Mouse (Mus musculus) heart, postnatal 10 days (tissue): Measurements from ENCODE around the gene Gm47995. TPM values are rescaled to one million over a fixed set of nuclear protein-coding genes. Genes with fewer than 3 reads are reported as not detected.

Experiments
- DNase-seq, 2 experiments: peaks; one replicate each; pipeline ENCODE4 v3.0.0; 2021
- intact Hi-C: fragments of 180-260 bp; cut with DNase I; formaldehyde crosslinking; loops from one replicate; pipeline ENCODE4 v1.15.1; 2025
- total RNA-seq, 2 experiments: library from RNA; stranded (reverse); gene quantifications; 2 replicates each; pipeline ENCODE4 v1.2.3; 2021

The Gm47995 gene
- total RNA-seq, 2 experiments from 2014 or later, result not detected

DNA sequence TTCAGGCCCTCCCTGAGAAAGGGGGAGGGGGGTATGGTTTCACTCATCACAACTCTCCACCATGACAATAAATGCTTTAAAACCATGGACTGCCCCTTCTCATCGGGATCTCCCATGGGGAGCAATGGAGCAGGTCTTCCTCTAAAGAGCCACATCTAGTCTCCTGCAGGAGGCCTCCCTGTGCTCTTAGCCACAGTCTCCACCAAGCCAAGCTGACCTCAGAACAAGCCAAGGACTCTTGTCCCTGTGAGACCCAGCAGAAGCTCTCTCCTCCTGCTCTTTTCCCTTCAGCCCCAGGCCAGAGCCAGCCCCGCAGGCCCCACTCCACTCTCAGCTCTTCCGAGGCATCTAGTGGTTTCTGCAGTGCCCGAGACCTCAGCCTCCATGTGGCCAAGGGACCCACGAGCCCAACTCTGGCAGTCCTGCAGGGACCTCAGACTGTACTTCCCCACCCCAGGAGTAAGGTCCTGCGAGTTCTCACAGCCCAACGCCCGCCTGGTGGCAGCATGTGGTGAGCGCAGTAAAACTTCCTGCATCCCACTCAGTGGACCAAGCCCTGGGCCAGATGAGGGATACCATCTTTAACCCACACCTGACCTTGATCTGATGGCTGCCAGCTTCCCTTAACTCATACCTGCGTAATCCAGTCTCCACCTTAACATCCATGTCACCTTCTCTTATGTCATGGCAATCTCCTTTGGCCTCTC is 24.5 kb downstream of the Gm47995 start:
- DNase-seq, result no peak
- intact Hi-C loops, result no loop called here

DNA sequence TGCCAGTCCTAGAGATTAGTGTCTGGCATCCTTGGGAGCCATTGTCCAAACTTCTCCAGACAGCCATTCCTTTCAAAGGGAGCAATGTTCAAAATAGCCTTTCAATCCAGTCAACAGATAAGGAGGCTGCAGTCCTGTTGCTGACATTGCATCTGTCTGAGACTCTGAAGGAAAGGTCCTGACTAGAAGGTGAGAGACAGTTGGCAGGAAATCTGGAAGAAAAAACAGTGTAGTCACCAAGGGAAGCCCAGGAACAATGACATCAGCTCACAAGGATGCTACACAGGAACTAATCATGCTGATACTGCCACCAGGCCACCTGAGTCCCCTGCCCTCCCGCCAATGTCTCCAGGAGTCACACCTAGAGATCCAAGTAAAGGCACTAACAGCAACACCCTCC is 25.1 kb downstream of the Gm47995 start:
- no peak for DNase-seq
- intact Hi-C loops, result no loop called here

- intact Hi-C loops, result no loop called here
- DNase-seq, result no peak
Observed at GRCm38 (mm10) chr1:151224536-151224935, 26.3 kb downstream of the Gm47995 start.

DNA sequence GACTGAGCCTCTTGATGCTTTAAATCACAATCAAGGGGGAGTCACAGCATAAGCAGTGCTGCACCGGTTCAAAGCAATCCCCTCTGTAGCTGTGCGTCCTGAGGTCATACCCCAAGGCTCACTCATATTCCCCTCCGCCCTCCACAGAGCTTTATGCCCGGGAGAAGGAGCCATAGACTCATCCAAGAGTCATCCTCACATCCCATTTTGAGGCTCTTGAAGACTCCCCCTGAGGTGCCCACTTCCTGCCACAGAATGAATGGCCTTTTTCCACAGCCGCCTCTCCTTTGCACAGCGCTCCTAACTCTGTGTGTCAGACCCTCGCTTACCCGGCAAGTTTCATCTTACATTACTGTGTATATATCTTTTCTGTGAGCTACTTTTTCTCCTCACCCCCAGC is 29.3 kb downstream of the Gm47995 start:
- intact Hi-C loops, result no loop called here
- DNase-seq, result no peak

GRCm38 (mm10) chr1:151228320-151228989 is 30.2 kb downstream of the Gm47995 start:
- intact Hi-C loops, result no loop called here
- DNase-seq, result no peak

GRCm38 (mm10) chr1:151232346-151232745 is 34.1 kb downstream of the Gm47995 start:
- no peak for DNase-seq
- intact Hi-C loops, result no loop called here

- intact Hi-C loops, result no loop called here
- no peak for DNase-seq
Observed at GRCm38 (mm10) chr1:151233756-151234155, 35.5 kb downstream of the Gm47995 start.

DNA sequence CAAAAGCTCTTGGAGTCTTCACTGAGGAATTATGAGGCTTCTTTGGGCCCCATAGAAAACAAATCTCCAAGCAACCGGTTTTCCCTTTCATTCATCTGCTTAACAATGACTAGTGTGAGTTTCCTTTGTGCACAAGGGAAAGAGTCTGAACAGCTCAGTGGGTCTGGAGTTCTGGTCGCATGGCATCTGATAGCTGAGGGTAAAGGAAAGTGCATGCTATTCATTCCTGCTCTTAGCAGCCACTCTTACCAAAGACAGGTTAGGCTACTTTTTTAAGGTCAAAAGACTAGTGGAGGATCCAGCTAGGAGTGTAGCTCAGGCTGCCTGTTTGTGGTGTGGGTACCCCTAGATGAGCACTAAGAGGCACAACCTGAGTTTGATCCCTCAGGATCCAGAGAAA is 37.3 kb downstream of the Gm47995 start:
- intact Hi-C loops, result no loop called here
- DNase-seq, result no peak

DNA sequence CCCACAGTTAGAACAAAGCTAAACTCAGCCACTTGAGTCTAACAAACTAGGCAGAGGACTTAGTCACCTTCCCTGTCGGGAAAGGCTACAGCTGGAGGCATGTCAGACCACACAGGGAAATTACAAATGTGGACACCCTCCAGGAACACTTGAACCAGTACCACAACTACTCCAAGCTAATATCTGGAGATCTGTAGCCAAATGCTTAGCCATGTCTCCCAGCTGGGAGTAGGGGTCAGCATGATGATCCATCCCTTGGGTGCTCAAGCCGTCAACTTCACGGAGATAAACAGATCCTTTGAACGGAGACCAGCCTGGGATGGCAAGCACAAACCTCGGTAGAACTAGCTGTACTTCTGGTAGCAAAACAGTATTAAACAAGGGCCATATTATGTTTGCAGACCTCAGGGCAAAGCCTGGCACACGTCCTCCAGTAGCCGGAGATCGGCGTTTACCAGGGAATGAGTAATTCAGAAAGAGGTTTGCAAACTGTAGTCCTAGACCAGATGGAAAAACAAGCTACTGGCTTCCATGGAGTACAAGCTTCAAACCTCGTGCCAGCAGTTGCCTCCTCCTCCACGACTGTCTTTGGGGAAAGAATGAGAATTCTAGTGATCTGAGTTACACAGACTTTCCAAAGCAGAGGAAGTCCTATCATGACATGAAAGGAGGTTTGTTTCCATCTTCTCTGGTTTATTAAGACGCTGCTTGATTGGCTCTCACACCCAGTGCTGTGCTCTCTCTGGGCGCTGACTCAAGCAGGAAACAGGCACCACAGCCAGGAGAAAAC is 38.1 kb downstream of the Gm47995 start:
- peak; percentile 57 to 64 for DNase-seq
- intact Hi-C loops, result no loop called here

DNA sequence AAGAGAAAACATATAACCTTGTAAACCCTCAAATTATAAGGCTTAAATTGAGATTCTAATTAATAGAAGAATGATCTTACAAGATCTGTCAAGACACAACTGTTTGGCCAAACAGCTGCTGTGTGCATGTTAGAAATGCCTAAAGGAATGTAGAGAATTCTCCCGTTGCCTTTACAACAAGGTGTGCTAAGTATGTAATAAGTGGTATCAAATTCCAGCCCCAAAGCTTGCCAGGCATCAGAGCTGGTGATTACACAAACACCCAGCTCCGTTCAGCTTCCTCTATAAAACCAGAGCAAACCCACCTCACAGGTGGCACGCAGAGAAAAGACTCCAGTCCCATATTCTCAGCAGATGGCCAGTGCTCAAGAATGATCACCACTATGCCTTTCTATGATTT is 39.5 kb downstream of the Gm47995 start:
- DNase-seq, result no peak
- intact Hi-C loops, result no loop called here

DNA sequence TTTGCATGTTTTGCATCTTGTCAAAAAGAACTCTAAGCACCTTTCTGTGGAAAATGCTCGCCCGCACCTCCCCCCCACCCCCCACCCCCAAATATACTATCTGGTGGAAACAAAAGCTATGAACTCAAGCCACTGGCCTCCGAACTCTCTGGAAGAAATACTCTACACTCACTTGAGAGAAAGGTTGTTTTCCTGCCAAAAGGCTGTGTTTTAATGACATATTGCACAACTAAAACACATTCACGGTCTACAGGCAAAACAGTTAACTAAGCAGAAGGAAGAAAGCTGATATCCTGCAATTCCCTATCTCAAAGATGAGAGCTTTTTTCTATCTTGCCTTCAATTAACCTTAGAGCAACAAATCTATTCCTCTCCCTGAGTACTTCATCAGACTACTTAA is 45.1 kb downstream of the Gm47995 start:
- no peak for DNase-seq
- intact Hi-C loops, result no loop called here

DNA sequence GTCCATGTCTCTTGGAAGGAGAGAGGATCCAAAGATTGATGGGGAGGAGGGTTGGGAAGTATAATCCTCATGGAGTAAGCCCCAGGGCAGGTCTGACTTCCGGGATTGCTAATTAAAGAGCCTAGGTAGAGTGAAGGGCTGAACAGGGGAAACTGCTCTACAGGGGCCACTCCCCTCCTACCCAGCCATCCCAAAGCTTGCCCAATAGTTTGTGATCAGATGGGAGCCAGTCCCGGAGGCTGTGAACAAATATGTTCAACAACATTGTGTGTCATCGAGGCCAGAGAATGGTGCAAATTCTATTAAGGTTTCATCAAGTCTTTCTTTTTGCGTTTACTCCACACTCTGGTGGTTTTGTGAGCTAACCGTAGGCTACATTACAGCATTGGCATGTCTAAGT is 45.8 kb downstream of the Gm47995 start:
- no peak for DNase-seq
- intact Hi-C loops, result no loop called here

DNA sequence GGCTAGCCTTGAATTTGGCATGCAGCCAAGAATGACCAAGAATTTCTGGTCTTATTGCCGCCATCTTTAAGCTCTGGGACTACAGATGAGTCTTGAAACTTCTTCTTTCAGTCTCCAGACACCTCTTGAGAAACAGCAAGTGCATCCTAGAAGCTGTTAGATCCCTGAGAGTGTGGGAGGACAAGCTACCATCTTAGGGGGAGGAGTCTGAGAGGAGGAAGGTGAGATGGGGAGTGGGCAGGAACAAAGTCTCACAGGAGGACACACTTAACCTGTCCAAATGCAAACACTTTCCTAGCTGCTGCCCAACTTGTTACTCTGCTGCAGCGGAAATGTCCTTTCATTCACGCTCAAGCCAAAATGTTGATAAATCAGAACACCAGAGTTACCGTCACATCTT is 46.5 kb downstream of the Gm47995 start:
- intact Hi-C loops, result no loop called here
- DNase-seq, result no peak

DNA sequence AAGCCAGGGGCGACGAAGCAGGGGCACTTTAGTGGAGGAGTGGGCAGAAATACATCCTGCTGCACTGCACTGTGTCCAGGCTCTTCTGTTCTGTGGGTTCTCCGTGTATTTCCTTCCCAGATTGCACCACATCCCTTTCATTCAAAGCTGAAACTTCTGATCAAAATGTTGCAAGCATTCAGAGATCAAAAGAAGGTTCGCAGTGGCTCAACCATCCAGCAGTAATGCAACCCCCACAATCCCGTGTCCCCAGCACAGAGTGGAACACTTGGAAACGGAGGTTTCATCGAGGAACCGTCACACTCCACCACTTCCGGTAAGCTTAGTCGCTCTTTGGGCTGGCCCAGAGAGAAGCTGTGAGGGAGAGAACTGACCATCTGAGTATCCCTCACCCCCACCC is 46.9 kb downstream of the Gm47995 start:
- DNase-seq, result no peak
- intact Hi-C loops, result no loop called here

- DNase-seq, result no peak
- intact Hi-C loops, result no loop called here
Observed at GRCm38 (mm10) chr1:151245846-151246245, 47.6 kb downstream of the Gm47995 start.

Other genes starting within 250 kb of the Gm47995 start
- gene Hmcn1, start 205.0 kb upstream of the Gm47995 start, total RNA-seq, result 10 to 100 TPM; 39.5 to 43.6 TPM
- under 1 TPM; 0.25 to 0.38 TPM for gene Gm47985, start 15.9 kb upstream of the Gm47995 start, total RNA-seq
- gene Gm8947, start 6.1 kb upstream of the Gm47995 start, total RNA-seq, result not detected
- not detected for gene 3110040M04Rik, start 5.7 kb downstream of the Gm47995 start, total RNA-seq
- gene Gm47996, start 11.7 kb downstream of the Gm47995 start, total RNA-seq, result not detected
- gene Ivns1abp, start 146.0 kb downstream of the Gm47995 start, total RNA-seq, result 100 to 1,000 TPM; 417 to 438 TPM
- 1 to 10 TPM; 8.3 to 9.6 TPM for gene Swt1, start 230.0 kb downstream of the Gm47995 start, total RNA-seq
- gene Trmt1l, start 230.1 kb downstream of the Gm47995 start, total RNA-seq, result 10 to 100 TPM; 12.8 to 19.3 TPM